Mouse (Mus musculus) MEL (cell line): ENCODE results near the gene Vmn1r28. TPM values are rescaled to one million over a fixed set of nuclear protein-coding genes. Genes with fewer than 3 reads are reported as not detected.
"Not testable (repeated sequence)": the region's sequence is repeated elsewhere in the genome, so short reads cannot be mapped to it uniquely, and the experiment has no call there.

ENCODE experiments used
- DNase-seq: peaks from one replicate; pipeline ENCODE4 v3.0.0; 2011; ENCODE audit warnings: low read depth, low spot score
- H3K27ac ChIP-seq: 2 replicates; pipeline ENCODE4 v1.5.1; 2012; ENCODE audit warnings: low read depth, mild to moderate bottlenecking, control low read depth, low read length, moderate library complexity; ENCODE audit not compliant: control insufficient read depth
- H3K27me3 ChIP-seq, 2 experiments: fragments of 150-350 bp in 1 of 2; sonication (generic) in 1 of 2; 2 replicates each; pipeline ENCODE4 v1.6.1; 2012; ENCODE audit warnings: low read length in 2 of 2, mild to moderate bottlenecking in 2 of 2, improper control_type of control experiment in 1 of 2, moderate library complexity in 1 of 2; ENCODE audit not compliant: insufficient read depth in 2 of 2, control insufficient read depth in 1 of 2
- H3K36me3 ChIP-seq, 2 experiments: 2 replicates each; pipeline ENCODE4 v1.6.1; 2012 to 2014; ENCODE audit warnings: low read length in 2 of 2, improper control_type of control experiment in 1 of 2, inconsistent platforms in 1 of 2, mild to moderate bottlenecking in 1 of 2; ENCODE audit not compliant: insufficient read depth in 2 of 2, control insufficient read depth in 1 of 2
- H3K4me1 ChIP-seq, 2 experiments: fragments of 150-350 bp in 1 of 2; sonication (generic) in 1 of 2; 2 replicates each; pipeline ENCODE4 v1.6.1; 2012; ENCODE audit warnings: low read length in 2 of 2, improper control_type of control experiment in 1 of 2, mild to moderate bottlenecking in 1 of 2; ENCODE audit not compliant: insufficient read depth in 2 of 2, control insufficient read depth in 1 of 2
- H3K4me3 ChIP-seq, 2 experiments: fragments of 150-350 bp in 1 of 2; sonication (generic) in 1 of 2; 2 replicates each; pipeline ENCODE4 v1.5.1; 2012; ENCODE audit warnings: low read depth in 2 of 2, low read length in 2 of 2, mild to moderate bottlenecking in 2 of 2, moderate library complexity in 2 of 2, control low read depth in 1 of 2, improper control_type of control experiment in 1 of 2; ENCODE audit not compliant: control insufficient read depth in 1 of 2, insufficient read depth in 1 of 2
- H3K79me2 ChIP-seq: 2 replicates; pipeline ENCODE4 v1.6.1; 2012; ENCODE audit warnings: mild to moderate bottlenecking, low read length, moderate library complexity; ENCODE audit not compliant: control insufficient read depth, poor library complexity, insufficient read depth
- H3K9ac ChIP-seq: 2 replicates; pipeline ENCODE4 v1.6.1; 2012; ENCODE audit warnings: low read depth, mild to moderate bottlenecking, control low read depth, low read length, moderate library complexity; ENCODE audit not compliant: control insufficient read depth, poor library complexity, severe bottlenecking
- H3K9me3 ChIP-seq: fragments of 150-350 bp; sonication (generic); replicated peaks from 2 replicates; pipeline ENCODE4 v1.6.1; 2012; ENCODE audit warnings: mild to moderate bottlenecking, low read length, improper control_type of control experiment, moderate library complexity; ENCODE audit not compliant: insufficient read depth
- CHD1 ChIP-seq: IDR thresholded peaks from 2 replicates; pipeline ENCODE4 v1.6.1; 2012; ENCODE audit warnings: low read depth, mild to moderate bottlenecking, inconsistent platforms, low read length, improper control_type of control experiment
- CHD2 ChIP-seq: IDR thresholded peaks from 2 replicates; pipeline ENCODE4 v1.6.1; 2011; ENCODE audit warnings: low read length, improper control_type of control experiment
- E2F4 ChIP-seq: IDR thresholded peaks from 2 replicates; pipeline ENCODE4 v1.6.1; 2011; ENCODE audit warnings: low read depth, low read length, improper control_type of control experiment, borderline replicate concordance
- ETS1 ChIP-seq: IDR thresholded peaks from 2 replicates; pipeline ENCODE4 v1.6.1; 2012; ENCODE audit warnings: low read depth, mild to moderate bottlenecking, inconsistent platforms, low read length, improper control_type of control experiment, moderate library complexity
- HCFC1 ChIP-seq: IDR thresholded peaks from 2 replicates; pipeline ENCODE4 v1.6.1; 2012; ENCODE audit warnings: low read depth, mild to moderate bottlenecking, inconsistent platforms, low read length, improper control_type of control experiment, moderate library complexity
- JUND ChIP-seq: IDR thresholded peaks from 2 replicates; pipeline ENCODE4 v1.6.1; 2011; ENCODE audit warnings: low read depth, mild to moderate bottlenecking, improper control_type of control experiment, low read length
- MAZ ChIP-seq: IDR thresholded peaks from 2 replicates; pipeline ENCODE4 v1.6.1; 2012; ENCODE audit warnings: low read depth, mild to moderate bottlenecking, inconsistent platforms, low read length, improper control_type of control experiment
- MYC ChIP-seq: IDR thresholded peaks from 2 replicates; pipeline ENCODE4 v1.6.1; 2011; ENCODE audit warnings: low read depth, mild to moderate bottlenecking, low read length, improper control_type of control experiment, moderate library complexity
- POLR2A ChIP-seq, 2 experiments: IDR thresholded peaks; 2 replicates each; pipeline ENCODE4 v1.6.1; 2011 to 2012; ENCODE audit warnings: low read length in 2 of 2, mild to moderate bottlenecking in 2 of 2, control low read depth in 1 of 2, improper control_type of control experiment in 1 of 2, low read depth in 1 of 2, moderate library complexity in 1 of 2; ENCODE audit not compliant: control insufficient read depth in 1 of 2, insufficient read depth in 1 of 2, poor library complexity in 1 of 2
- POLR2AphosphoS2 ChIP-seq: IDR thresholded peaks from 2 replicates; pipeline ENCODE4 v1.6.1; 2011; ENCODE audit warnings: low read length, improper control_type of control experiment
- POLR2AphosphoS5 ChIP-seq: IDR thresholded peaks from 2 replicates; pipeline ENCODE4 v1.6.1; 2012; ENCODE audit warnings: low read depth, borderline replicate concordance, mild to moderate bottlenecking, inconsistent platforms, low read length, moderate library complexity, mixed read lengths
- RCOR1 ChIP-seq: IDR thresholded peaks from 2 replicates; pipeline ENCODE4 v1.6.1; 2012; ENCODE audit warnings: low read depth, mild to moderate bottlenecking, inconsistent platforms, low read length, improper control_type of control experiment
- SIN3A ChIP-seq: IDR thresholded peaks from 2 replicates; pipeline ENCODE4 v1.6.1; 2012; ENCODE audit warnings: low read length, improper control_type of control experiment, inconsistent platforms
- SMC3 ChIP-seq: IDR thresholded peaks from 2 replicates; pipeline ENCODE4 v1.6.1; 2011; ENCODE audit warnings: low read depth, low read length, improper control_type of control experiment
- TBP ChIP-seq: IDR thresholded peaks from 2 replicates; pipeline ENCODE4 v1.8.0; 2011; ENCODE audit warnings: low read depth, low read length, improper control_type of control experiment
- UBTF ChIP-seq: IDR thresholded peaks from 2 replicates; pipeline ENCODE4 v1.6.1; 2012; ENCODE audit warnings: low read depth, mild to moderate bottlenecking, inconsistent platforms, low read length, improper control_type of control experiment, moderate library complexity, borderline replicate concordance; ENCODE audit not compliant: insufficient read depth
- USF1 ChIP-seq: IDR thresholded peaks from 2 replicates; pipeline ENCODE4 v1.6.1; 2014; ENCODE audit warnings: low read depth, mild to moderate bottlenecking, inconsistent platforms, low read length, improper control_type of control experiment, moderate library complexity
- USF2 ChIP-seq, 2 experiments: IDR thresholded peaks; 2 replicates each; pipeline ENCODE4 v1.6.1; 2011 to 2012; ENCODE audit warnings: improper control_type of control experiment in 2 of 2, low read length in 2 of 2, borderline replicate concordance in 1 of 2, inconsistent platforms in 1 of 2, low read depth in 1 of 2, mild to moderate bottlenecking in 1 of 2; ENCODE audit not compliant: insufficient read depth in 1 of 2
- ZC3H11A ChIP-seq: IDR thresholded peaks from 2 replicates; pipeline ENCODE4 v1.6.1; 2012; ENCODE audit warnings: low read depth, mild to moderate bottlenecking, inconsistent platforms, low read length, improper control_type of control experiment
- ZKSCAN1 ChIP-seq: IDR thresholded peaks from 2 replicates; pipeline ENCODE4 v1.6.1; 2012; ENCODE audit warnings: low read depth, mild to moderate bottlenecking, inconsistent platforms, low read length, improper control_type of control experiment, moderate library complexity
- polyA plus RNA-seq, 2 experiments: library from polyadenylated mRNA; stranded (reverse) in 1 of 2; unstranded in 1 of 2; fragments of >175 nt in 1 of 2; fragments of >200 nt in 1 of 2; gene quantifications; 2 replicates each; pipeline versions ENCODE4 v1.2.1 to v1.2.4; 2012; ENCODE audit warnings: low replicate concordance in 2 of 2, low read depth in 1 of 2; ENCODE audit not compliant: insufficient read length in 2 of 2, insufficient read depth in 1 of 2, missing spikeins in 1 of 2
- total RNA-seq: library from RNA; depleted of rRNA; stranded (reverse); fragments of 300-350 nt; gene quantifications from 2 replicates; pipeline ENCODE4 v1.2.3, GENCODE M21; 2012

Vmn1r28 gene
- total and polyA plus RNA-seq, 3 experiments = not detected

DNA sequence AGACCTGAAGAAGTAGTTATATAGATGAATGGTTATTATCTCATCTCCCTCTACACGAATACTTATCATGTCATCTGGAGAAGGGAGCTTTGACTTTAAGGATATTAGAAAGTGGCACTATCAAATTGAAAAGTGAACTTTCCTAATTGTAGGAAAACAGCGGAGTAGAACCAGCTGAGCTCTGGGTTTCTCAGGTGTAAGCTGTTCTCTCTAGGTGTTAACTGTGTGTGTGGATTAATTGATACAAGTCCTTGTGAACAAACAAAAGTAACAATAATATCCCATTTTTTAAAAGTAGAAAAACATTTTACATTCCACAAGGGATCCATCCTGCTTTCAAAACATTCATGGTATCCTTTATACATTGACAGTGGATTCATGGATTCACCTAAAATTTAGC is 43.1 kb upstream of the Vmn1r28 start, which contains the start of gene Vmn1r27:
Vmn1r27 (minus strand) TSS at position 101 of the 400 bp plus-strand sequence.
- Histone ChIP-seq H3K79me2 (no peaks in the 10 kb centered on the region), H3K4me1 (no peaks in the 10 kb centered on the region), H3K27ac (no peak within 1 kb of the TSS), H3K9ac (no peak within 1 kb of the TSS), H3K36me3 (no peaks in the 10 kb centered on the region), H3K9me3 (no peaks in the 10 kb centered on the region), H3K4me3 (no peak within 1 kb of the TSS), H3K27me3 (no peaks in the 10 kb centered on the region)
- TF ChIP-seq TBP = no peak
- no peak for TF ChIP-seq MAZ
- TF ChIP-seq SMC3 = no peak
- no peak for TF ChIP-seq E2F4
- no peak for TF ChIP-seq CHD2
- no peak for TF ChIP-seq HCFC1
- TF ChIP-seq JUND = no peak
- no peak for TF ChIP-seq ZC3H11A
- TF ChIP-seq ETS1 = no peak
- no peak for TF ChIP-seq ZKSCAN1
- no peak for TF ChIP-seq MYC
- no peak for TF ChIP-seq POLR2AphosphoS5
- TF ChIP-seq RCOR1 = no peak
- no peak for TF ChIP-seq USF1
- TF ChIP-seq POLR2AphosphoS2 = no peak
- no peak for TF ChIP-seq CHD1
- TF ChIP-seq UBTF = no peak
- TF ChIP-seq POLR2A (IDR thresholded peaks at IDR 0.05; ENCODE audit: control insufficient read depth in 1 of 2, insufficient read depth in 1 of 2, low read depth in 1 of 2, low read length in 2 of 2, poor library complexity in 1 of 2) = no peak
- TF ChIP-seq USF2 (IDR thresholded peaks at IDR 0.05; ENCODE audit: borderline replicate concordance in 1 of 2, insufficient read depth in 1 of 2, low read depth in 1 of 2, low read length in 2 of 2) = no peak
- TF ChIP-seq SIN3A = no peak
- no peak for DNase-seq

DNA sequence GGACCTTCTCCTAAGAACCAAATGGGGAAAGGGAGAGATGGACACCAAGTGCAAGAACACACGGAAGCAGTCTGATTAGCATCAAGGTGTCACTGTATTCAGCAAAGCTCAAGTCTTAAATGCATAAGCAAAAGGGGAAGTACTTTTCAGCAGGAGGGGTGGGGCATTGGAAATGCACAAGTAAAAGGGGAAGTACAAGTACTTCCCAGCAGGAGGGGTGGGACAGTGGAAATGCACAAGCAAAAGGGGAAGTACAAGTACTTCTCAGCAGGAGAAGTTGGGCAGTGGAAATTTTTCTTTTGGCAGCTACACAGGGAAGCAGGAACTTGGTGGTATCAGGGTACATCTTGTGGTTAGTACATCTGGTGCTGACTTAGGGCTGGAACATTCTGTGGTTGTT is 17.8 kb downstream of the Vmn1r28 start:
- H3K27me3 ChIP-seq, H3K36me3 ChIP-seq, H3K79me2 ChIP-seq, H3K4me3 ChIP-seq, H3K9me3 ChIP-seq, H3K4me1 ChIP-seq, H3K9ac ChIP-seq, H3K27ac ChIP-seq: not testable (repeated sequence)
- peak; percentile 51 for DNase-seq
